Comparison of ENCODE assay signal across 10 mouse cellular contexts in genomic region chr2:6726071-6726470, GRCm38 (mm10).
A peak's percentile ranks its signal among the peaks of the same experiment; 100 is the strongest.
DNase-seq lines count a peak whose midpoint lies in the region; ATAC-seq and TF ChIP-seq lines count a peak whose summit lies in the region.
"Had no signal": no experiment of that assay in that cellular context is flagged by ENCODE, and none has a peak within 500 bp of the region (broad histone marks: within the 10 kb centered on the region; RNA-seq: fewer than 3 reads in every experiment).

No protein-coding gene starts in this region.

- TF ChIP-seq CTCF in forebrain, postnatal 0 days (IDR thresholded peaks at IDR 0.05; ENCODE audit: low read depth): peak; percentile 27; the same call in 1 of the 2 replicates
- peak; percentile 35 for TF ChIP-seq CTCF in left cerebral cortex, adult 2 months (IDR thresholded peaks at IDR 0.05)

- H3K27me3 ChIP-seq in forebrain, postnatal 0 days (ENCODE audit: insufficient read depth, low read length): no peaks in the 10 kb centered on the region
- no peaks in the 10 kb centered on the region for H3K27me3 ChIP-seq in forebrain, embryonic 12.5 days
- H3K27me3 ChIP-seq in midbrain, embryonic 13.5 days: no peaks in the 10 kb centered on the region
- H3K27me3 ChIP-seq: liver, embryonic 15.5 days; neural tube, embryonic 13.5 days had no signal

- no peak overlapping the region for H3K9ac ChIP-seq in forebrain, postnatal 0 days
- H3K9ac ChIP-seq in forebrain, embryonic 12.5 days: no peak overlapping the region
- H3K9ac ChIP-seq in midbrain, embryonic 13.5 days (replicated peaks): no peak overlapping the region
- H3K9ac ChIP-seq: liver, embryonic 15.5 days; neural tube, embryonic 13.5 days had no signal

- WGBS in forebrain, postnatal 0 days: 61% methylated on average over 8 of the region's 8 CpGs
- WGBS in forebrain, embryonic 12.5 days: 81% methylated on average over 8 of the region's 8 CpGs
- 86% methylated on average over 8 of the region's 8 CpGs for WGBS in midbrain, embryonic 13.5 days

- 0 out of 2 replicates have a peak overlapping the region, but pooled peaks have one; percentile 0 for H3K27ac ChIP-seq in forebrain, postnatal 0 days (ENCODE audit: low read depth, low read length)
- H3K27ac ChIP-seq in forebrain, embryonic 12.5 days: no peak overlapping the region
- no peak overlapping the region; the same call in 1 of the 2 replicates for H3K27ac ChIP-seq in left cerebral cortex, adult 2 months
- no peak overlapping the region for H3K27ac ChIP-seq in midbrain, embryonic 13.5 days
- H3K27ac ChIP-seq: liver, embryonic 15.5 days; neural tube, embryonic 13.5 days had no signal

- H3K36me3 ChIP-seq in forebrain, postnatal 0 days (ENCODE audit: insufficient read depth): no peaks in the 10 kb centered on the region
- no peaks in the 10 kb centered on the region for H3K36me3 ChIP-seq in forebrain, embryonic 12.5 days (replicated peaks)
- H3K36me3 ChIP-seq in midbrain, embryonic 13.5 days: no peaks in the 10 kb centered on the region
- H3K36me3 ChIP-seq: liver, embryonic 15.5 days; neural tube, embryonic 13.5 days had no signal

- H3K4me1 ChIP-seq in forebrain, postnatal 0 days (ENCODE audit: insufficient read depth): peaks cover 43% of the 10 kb centered on the region
- H3K4me1 ChIP-seq in forebrain, embryonic 12.5 days: peaks cover 29% of the 10 kb centered on the region
- peaks cover 40% of the 10 kb centered on the region for H3K4me1 ChIP-seq in midbrain, embryonic 13.5 days (replicated peaks)
- H3K4me1 ChIP-seq: liver, embryonic 15.5 days had no signal

- DNase-seq in forebrain, postnatal 0 days: no peak
- no peak for DNase-seq in left cerebral cortex, adult 2 months (ENCODE audit: extremely low spot score in 1 of 2, low spot score in 2 of 2)
- no peak for DNase-seq in left cerebral cortex, adult 18-20 months (ENCODE audit: low spot score in 2 of 2)
- DNase-seq in lung, postnatal 10 days: peak; percentile 27

- H3K4me3 ChIP-seq in forebrain, postnatal 0 days (ENCODE audit: low read depth, low read length): no peak overlapping the region
- H3K4me3 ChIP-seq in forebrain, embryonic 12.5 days (replicated peaks): no peak overlapping the region
- H3K4me3 ChIP-seq in left cerebral cortex, adult 2 months: no peak overlapping the region
- H3K4me3 ChIP-seq in midbrain, embryonic 13.5 days (replicated peaks): no peak overlapping the region
- H3K4me3 ChIP-seq: liver, embryonic 15.5 days; neural tube, embryonic 13.5 days had no signal

- intact Hi-C loops in left cerebral cortex, adult 2 months (cut with DNase I): loop anchor here (10.0 kb wide), 2 partner anchors 149 to 359 kb away; no protein-coding TSS in a partner anchor

- H3K4me2 ChIP-seq in forebrain, postnatal 0 days (ENCODE audit: low read depth): no peak overlapping the region
- H3K4me2 ChIP-seq in forebrain, embryonic 12.5 days: no peak overlapping the region
- H3K4me2 ChIP-seq in midbrain, embryonic 13.5 days (replicated peaks): no peak overlapping the region
- H3K4me2 ChIP-seq: liver, embryonic 15.5 days; neural tube, embryonic 13.5 days had no signal

- H3K9me3 ChIP-seq in forebrain, postnatal 0 days (ENCODE audit: low read length): no peaks in the 10 kb centered on the region
- no peaks in the 10 kb centered on the region for H3K9me3 ChIP-seq in forebrain, embryonic 12.5 days
- no peaks in the 10 kb centered on the region for H3K9me3 ChIP-seq in midbrain, embryonic 13.5 days
- H3K9me3 ChIP-seq: liver, embryonic 15.5 days; neural tube, embryonic 13.5 days had no signal

- ATAC-seq in forebrain, postnatal 0 days: no peak
- no peak for ATAC-seq in forebrain, embryonic 12.5 days (ENCODE audit: low FRiP score)
- ATAC-seq in cerebellum, adult (ENCODE audit: insufficient number of reproducible peaks, low FRiP score, low TSS enrichment): peak; percentile 65
- no peak for ATAC-seq in megakaryocyte progenitor cell, adult 5-6 weeks (replicated peaks; ENCODE audit: poor library complexity)
- no peak for ATAC-seq in midbrain, embryonic 13.5 days
